Mouse (Mus musculus) CD4-positive naive resting alpha-beta T cell, adult 76 days (primary cell): ENCODE data around the gene Dnajb3. TPM values are rescaled to one million over a fixed set of nuclear protein-coding genes. Genes with fewer than 3 reads are reported as not detected.

ENCODE experiments used
- total RNA-seq: library from RNA; stranded (reverse); gene quantifications from one replicate; pipeline ENCODE4 v1.2.4, GENCODE M21; 2023

Gene Dnajb3
- not detected for total RNA-seq

DNA sequence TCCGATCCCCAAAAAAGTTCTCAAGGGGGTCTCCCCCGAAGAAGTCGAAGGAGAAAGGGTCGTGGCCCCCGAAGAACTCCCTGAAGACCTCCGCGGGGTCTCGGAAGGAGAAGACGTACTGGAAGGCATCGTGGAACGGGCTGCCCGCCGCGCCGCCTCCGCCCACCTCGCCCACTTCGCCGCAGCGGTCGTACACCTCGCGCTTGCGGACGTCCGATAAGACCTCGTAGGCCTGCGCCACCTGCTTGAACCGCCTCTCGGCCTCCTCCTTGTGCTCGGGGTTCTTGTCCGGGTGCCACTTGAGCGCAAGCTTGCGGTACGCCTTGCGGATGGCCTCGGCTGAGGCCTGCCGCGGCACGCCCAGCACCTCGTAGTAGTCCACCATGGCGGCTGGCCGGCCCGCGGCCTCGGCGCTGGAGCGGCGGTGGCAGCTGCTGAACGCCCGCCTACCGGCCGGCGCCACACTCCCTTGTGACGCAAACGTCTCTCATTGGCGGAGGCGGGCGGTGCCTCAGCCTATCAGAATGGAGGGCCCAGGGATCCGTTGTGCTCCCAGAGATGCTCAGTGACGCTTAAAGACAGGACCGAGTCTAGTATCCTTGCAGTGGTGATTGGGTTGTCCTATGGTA lies at the start of gene Dnajb3:
Gene Dnajb3, minus strand, starts transcription at position 489 of the 629 bp plus-strand sequence.

DNA sequence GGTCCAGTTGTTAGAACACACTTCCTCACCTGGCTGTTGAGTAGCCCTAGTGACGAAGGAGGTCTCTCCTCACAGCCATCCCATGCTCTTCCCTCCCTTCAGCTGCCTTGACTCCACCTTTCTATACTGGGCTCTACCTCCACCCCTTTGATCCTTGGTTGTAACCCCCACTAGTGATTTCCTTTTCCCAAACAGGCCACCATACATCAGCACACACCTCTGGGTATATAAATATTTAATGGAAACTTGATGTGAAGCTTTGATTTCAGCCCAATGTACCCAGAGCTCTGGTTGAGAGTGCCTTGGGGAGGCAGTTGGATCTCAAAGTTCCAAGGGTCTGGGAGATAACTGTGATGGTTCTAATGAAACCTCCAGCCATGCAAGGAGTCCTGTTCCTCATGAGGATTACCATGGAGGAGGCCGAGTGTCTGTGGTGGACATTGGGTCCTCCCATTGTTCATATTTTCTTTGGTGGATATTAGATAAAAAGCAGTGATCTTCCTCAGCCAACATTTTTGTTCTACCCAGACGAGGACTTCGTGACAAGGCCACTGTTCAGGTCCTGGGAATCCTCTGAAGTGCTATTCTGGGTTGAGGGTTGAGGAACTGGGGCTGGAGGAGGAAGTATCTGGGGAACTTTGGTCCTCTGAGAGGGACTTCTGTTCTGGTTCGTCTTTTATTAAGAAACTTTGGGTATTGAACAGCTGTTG lies 21.2 kb upstream of the Dnajb3 start, which contains the start of gene Mroh2a:
Gene Mroh2a, plus strand, starts transcription at position 317 of the 710 bp plus-strand sequence.

DNA sequence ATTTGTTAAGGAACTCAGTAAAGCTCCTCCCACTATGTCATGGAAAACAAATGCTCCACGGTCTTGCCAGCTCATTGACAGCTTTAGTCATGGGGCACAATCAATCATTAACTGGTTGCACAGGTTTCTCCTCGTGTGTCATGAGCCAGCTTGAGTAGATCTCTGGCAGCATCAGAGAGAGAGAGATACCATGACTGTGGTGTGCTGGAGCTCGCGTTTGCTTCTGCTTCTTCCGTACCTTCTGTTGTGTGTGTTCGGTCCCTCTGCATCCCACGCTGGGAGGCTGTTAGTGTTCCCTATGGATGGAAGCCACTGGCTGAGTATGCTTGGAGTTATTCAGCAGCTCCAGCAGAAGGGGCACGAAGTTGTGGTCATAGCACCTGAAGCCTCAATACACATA lies 6.2 kb upstream of the Dnajb3 start, which contains the start of gene Ugt1a1:
Gene Ugt1a1, plus strand, starts transcription at position 148 of the 400 bp plus-strand sequence.

DNA sequence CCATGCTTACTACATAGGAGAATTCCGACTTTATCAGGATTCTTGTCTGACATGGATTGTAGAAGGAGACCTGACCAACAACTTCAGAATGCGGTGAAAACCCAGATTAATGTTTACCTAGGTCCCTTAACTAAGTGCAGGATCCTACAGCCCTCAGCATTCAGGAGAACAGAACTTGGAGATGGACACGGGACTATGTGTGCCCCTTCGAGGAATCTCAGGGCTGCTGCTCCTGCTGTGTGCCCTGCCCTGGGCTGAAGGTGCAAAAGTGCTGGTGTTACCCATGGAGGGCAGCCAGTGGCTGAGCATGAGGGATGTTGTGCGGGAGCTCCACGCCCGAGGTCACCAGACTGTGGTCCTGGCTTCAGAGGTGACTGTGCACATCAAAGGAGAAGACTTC lies 5.1 kb downstream of the Dnajb3 start, which contains the start of gene Ugt1a2:
Gene Ugt1a2, plus strand, starts transcription at position 146 of the 400 bp plus-strand sequence.

DNA sequence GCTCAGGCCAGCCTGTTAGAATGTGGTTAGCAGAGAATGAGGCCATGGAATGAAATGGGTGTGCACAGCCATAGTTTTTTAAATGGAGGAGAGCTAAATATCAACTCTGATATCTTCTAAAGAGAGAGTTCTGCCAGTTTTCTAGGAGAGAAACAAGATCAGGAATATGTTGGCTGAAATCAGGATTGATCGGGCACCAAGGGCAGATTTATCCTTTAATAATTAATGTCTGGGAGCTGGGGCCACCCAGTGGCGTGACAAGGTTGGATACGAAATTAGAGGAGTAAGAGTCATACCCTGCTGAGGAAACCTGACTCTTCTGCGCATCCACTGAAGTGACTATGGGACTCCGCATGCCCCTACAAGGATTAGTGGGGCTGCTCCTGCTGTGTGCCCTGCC lies 39.9 kb downstream of the Dnajb3 start, which contains the start of gene Ugt1a5:
Gene Ugt1a5, plus strand, starts transcription at position 302 of the 400 bp plus-strand sequence.

Other genes with a start within 250 kb of the Dnajb3 start
- gene Usp40, start 197.2 kb downstream of the Dnajb3 start, total RNA-seq: 21.5 TPM
- not detected for gene Ugt1a10, start 150.4 kb downstream of the Dnajb3 start, total RNA-seq
- gene Ugt1a9, start 135.0 kb downstream of the Dnajb3 start, total RNA-seq: not detected
- gene Ugt1a8, start 118.0 kb downstream of the Dnajb3 start, total RNA-seq: not detected
- gene Ugt1a7c, start 110.7 kb downstream of the Dnajb3 start, total RNA-seq: 0.35 TPM
- not detected for gene Ugt1a6b, start 102.5 kb downstream of the Dnajb3 start, total RNA-seq
- not detected for gene Ugt1a6a, start 71.0 kb downstream of the Dnajb3 start, total RNA-seq
- not detected for gene Ugt1a5, start 39.8 kb downstream of the Dnajb3 start, total RNA-seq
- not detected for gene Ugt1a2, start 5.2 kb downstream of the Dnajb3 start, total RNA-seq
- not detected for gene Ugt1a1, start 6.2 kb upstream of the Dnajb3 start, total RNA-seq
- gene Mroh2a, start 21.2 kb upstream of the Dnajb3 start, total RNA-seq: 0.64 TPM
- 162 TPM for gene Hjurp, start 71.9 kb upstream of the Dnajb3 start, total RNA-seq
- gene Trpm8, start 71.9 kb upstream of the Dnajb3 start, total RNA-seq: not detected
- not detected for gene Spp2, start 201.2 kb upstream of the Dnajb3 start, total RNA-seq